Mouse (Mus musculus): ENCODE results near the gene Dhx37. TPM values are rescaled to one million over a fixed set of nuclear protein-coding genes. Genes with fewer than 3 reads are reported as not detected.
A peak's percentile ranks its signal among the peaks of the same experiment; 100 is the strongest.

The Dhx37 gene
- polyA plus RNA-seq, 1 experiment from 2014 or later = 5.9 TPM

GRCm38 (mm10) chr5:125408842-125409241, 25.1 kb downstream of the Dhx37 start:
- WGBS = 2% methylated on average over 13 of the region's 13 CpGs
- H3K4me1 ChIP-seq (ENCODE audit: insufficient read depth, low read depth, low read length) = peaks cover 17% of the 10 kb centered on the region
- peak overlapping the region; percentile 21; the same call in 1 of the 2 replicates for H3K4me3 ChIP-seq (ENCODE audit: low read depth, low read length)
- TF ChIP-seq EP300 (IDR thresholded peaks at IDR 0.05) = peak; percentile 37; the same call in 1 of the 2 replicates
- no peak for TF ChIP-seq CTCF (IDR thresholded peaks at IDR 0.05)
- DNase-seq (ENCODE audit: low spot score) = peak; percentile 75
- no peak overlapping the region for H3K27ac ChIP-seq (ENCODE audit: low read length)
- no peak overlapping the region for H3K9ac ChIP-seq (replicated peaks; ENCODE audit: low read depth)
- ATAC-seq = 0 out of 2 replicates have a peak, but pooled peaks have one; percentile 7
- H3K27me3 ChIP-seq (replicated peaks; ENCODE audit: insufficient read depth, low read length) = no peaks in the 10 kb centered on the region
- H3K9me3 ChIP-seq (ENCODE audit: low read length) = no peaks in the 10 kb centered on the region
- H3K4me2 ChIP-seq (replicated peaks; ENCODE audit: low read depth, low read length) = no peak overlapping the region
- H3K36me3 ChIP-seq (ENCODE audit: insufficient read depth, low read length) = no peaks in the 10 kb centered on the region

GRCm38 (mm10) chr5:125407910-125408575, 25.9 kb downstream of the Dhx37 start:
- Histone ChIP-seq H3K4me3 (ENCODE audit: low read depth, low read length) (no peak overlapping the region), H3K27me3 (replicated peaks; ENCODE audit: insufficient read depth, low read length) (no peaks in the 10 kb centered on the region), H3K9me3 (ENCODE audit: low read length) (no peaks in the 10 kb centered on the region), H3K27ac (ENCODE audit: low read length) (no peak overlapping the region), H3K9ac (replicated peaks; ENCODE audit: low read depth) (no peak overlapping the region), H3K36me3 (ENCODE audit: insufficient read depth, low read length) (no peaks in the 10 kb centered on the region), H3K4me1 (ENCODE audit: insufficient read depth, low read depth, low read length) (peaks cover 17% of the 10 kb centered on the region), H3K4me2 (replicated peaks; ENCODE audit: low read depth, low read length) (no peak overlapping the region)
- no peak for TF ChIP-seq CTCF (IDR thresholded peaks at IDR 0.05)
- TF ChIP-seq EP300 (IDR thresholded peaks at IDR 0.05) = no peak
- DNase-seq (ENCODE audit: low spot score) (no peak), ATAC-seq (no peak)
- WGBS = 67% methylated on average over 14 of the region's 14 CpGs

GRCm38 (mm10) chr5:125407020-125407830, 26.7 kb downstream of the Dhx37 start:
- 0 out of 2 replicates have a peak overlapping the region, but pooled peaks have one; percentile 50 for H3K9ac ChIP-seq (replicated peaks; ENCODE audit: low read depth)
- no peak for ATAC-seq
- peak overlapping the region; percentile 53; the same call in 1 of the 2 replicates for H3K4me3 ChIP-seq (ENCODE audit: low read depth, low read length)
- no peak for DNase-seq (ENCODE audit: low spot score)
- 52% methylated on average over 13 of the region's 13 CpGs for WGBS
- TF ChIP-seq CTCF (IDR thresholded peaks at IDR 0.05) = no peak
- TF ChIP-seq EP300 (IDR thresholded peaks at IDR 0.05) = no peak
- no peaks in the 10 kb centered on the region for H3K9me3 ChIP-seq (ENCODE audit: low read length)
- peak overlapping the region; percentile 77 for H3K4me2 ChIP-seq (replicated peaks; ENCODE audit: low read depth, low read length)
- H3K27me3 ChIP-seq (replicated peaks; ENCODE audit: insufficient read depth, low read length) = no peaks in the 10 kb centered on the region
- H3K27ac ChIP-seq (ENCODE audit: low read length) = peak overlapping the region; percentile 89
- peaks cover 17% of the 10 kb centered on the region for H3K4me1 ChIP-seq (ENCODE audit: insufficient read depth, low read depth, low read length)
- H3K36me3 ChIP-seq (ENCODE audit: insufficient read depth, low read length) = no peaks in the 10 kb centered on the region

- H3K27me3 ChIP-seq (replicated peaks; ENCODE audit: insufficient read depth, low read length) = no peaks in the 10 kb centered on the region
- no peaks in the 10 kb centered on the region for H3K36me3 ChIP-seq (ENCODE audit: insufficient read depth, low read length)
- TF ChIP-seq CTCF (IDR thresholded peaks at IDR 0.05) (no peak), EP300 (IDR thresholded peaks at IDR 0.05) (no peak)
- no peaks in the 10 kb centered on the region for H3K9me3 ChIP-seq (ENCODE audit: low read length)
- peak overlapping the region; percentile 89 for H3K27ac ChIP-seq (ENCODE audit: low read length)
- DNase-seq (ENCODE audit: low spot score) = peak; percentile 79
- peak overlapping the region; percentile 53 for H3K4me3 ChIP-seq (ENCODE audit: low read depth, low read length)
- WGBS = under 1% methylated on average over 20 of the region's 20 CpGs
- peak; percentile 74 for ATAC-seq
- H3K4me2 ChIP-seq (replicated peaks; ENCODE audit: low read depth, low read length) = peak overlapping the region; percentile 77
- H3K9ac ChIP-seq (replicated peaks; ENCODE audit: low read depth) = peak overlapping the region; percentile 50
- peaks cover 17% of the 10 kb centered on the region for H3K4me1 ChIP-seq (ENCODE audit: insufficient read depth, low read depth, low read length)
These were observed 27.5 kb downstream of the Dhx37 start for GRCm38 (mm10) chr5:125406322-125407016.

GRCm38 (mm10) chr5:125405546-125406248, 28.2 kb downstream of the Dhx37 start:
- no peaks in the 10 kb centered on the region for H3K9me3 ChIP-seq (ENCODE audit: low read length)
- TF ChIP-seq CTCF (IDR thresholded peaks at IDR 0.05) (no peak), EP300 (IDR thresholded peaks at IDR 0.05) (peak; percentile 66)
- peak; percentile 89 for DNase-seq (ENCODE audit: low spot score)

More at GRCm38 (mm10) chr5:125405546-125406248, 28.2 kb downstream of the Dhx37 start:
- Histone ChIP-seq H3K4me2 (replicated peaks; ENCODE audit: low read depth, low read length) (peak overlapping the region; percentile 77), H3K9ac (replicated peaks; ENCODE audit: low read depth) (peak overlapping the region; percentile 50), H3K27me3 (replicated peaks; ENCODE audit: insufficient read depth, low read length) (no peaks in the 10 kb centered on the region), H3K36me3 (ENCODE audit: insufficient read depth, low read length) (no peaks in the 10 kb centered on the region), H3K27ac (ENCODE audit: low read length) (peak overlapping the region; percentile 89), H3K4me1 (ENCODE audit: insufficient read depth, low read depth, low read length) (peaks cover 17% of the 10 kb centered on the region), H3K4me3 (ENCODE audit: low read depth, low read length) (peak overlapping the region; percentile 53)
- ATAC-seq = peak; percentile 78
- 0% methylated on average over 31 of the region's 31 CpGs for WGBS

All from lung, postnatal 0 days (tissue).